Mouse (Mus musculus): ENCODE results near the gene Hacd3.

Gene Hacd3

GRCm38 (mm10) chr9:64940731-64941346, 80.7 kb downstream of the Hacd3 start:
- POLR2A ChIA-PET, result interaction anchor here in 3 of 4 experiments (0.7 to 2.2 kb wide), 4 partner anchors 11 to 743 kb away, joined by 3 to 6 read pairs (median 4); partner anchors contain the start of gene Slc24a1 (in 2 of the 3)
- CTCF ChIA-PET, result interaction anchor here in 3 of 4 experiments (0.5 to 1.0 kb wide), 4 partner anchors 15 to 591 kb away, joined by 3 to 7 read pairs (median 4); no protein-coding TSS in a partner anchor

DNA sequence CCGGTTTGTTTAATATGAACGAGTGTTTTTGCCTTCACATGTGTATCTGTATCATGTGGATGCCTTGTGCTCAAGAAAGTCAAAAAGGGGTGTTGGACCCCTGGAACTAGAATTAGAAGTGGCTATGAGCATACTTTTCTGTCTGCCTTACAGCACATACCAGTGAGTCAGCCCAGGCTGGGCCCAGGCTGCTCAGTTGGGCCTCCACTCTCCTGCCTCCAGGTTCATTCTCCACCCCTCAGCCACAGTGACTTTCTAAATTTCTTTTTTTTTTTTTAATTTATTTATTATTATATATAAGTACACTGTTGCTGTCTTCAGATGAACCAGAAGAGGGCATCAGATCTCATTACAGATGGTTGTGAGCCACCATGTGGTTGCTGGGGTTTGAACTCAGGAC, 81.7 kb downstream of the Hacd3 start:
- ChIA-PET POLR2A (no interaction called here), CTCF (interaction anchor here in 1 of 4 experiments (1.3 kb wide), 1 partner anchor 20 kb away, joined by 4 read pairs; no protein-coding TSS in a partner anchor)

DNA sequence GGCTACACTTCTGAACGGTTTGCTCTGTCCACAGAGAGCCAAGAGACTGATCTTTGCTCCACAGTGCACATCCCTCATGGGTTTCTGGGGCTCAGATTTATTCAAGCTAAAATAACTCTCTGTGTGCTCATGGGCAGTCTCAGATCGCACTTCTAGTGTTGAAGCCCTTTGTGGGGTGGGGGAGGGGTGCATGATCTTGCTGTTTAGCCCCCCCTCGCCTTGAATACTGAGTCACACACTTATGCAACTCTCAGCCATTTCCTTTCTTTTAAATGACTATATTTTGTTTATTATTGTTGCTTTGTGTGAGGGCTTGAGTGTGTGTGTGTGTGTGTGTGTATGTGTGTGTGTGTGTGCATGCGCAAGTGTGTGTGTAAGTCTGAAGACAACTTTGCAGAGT, 82.2 kb downstream of the Hacd3 start:
- ChIA-PET CTCF (interaction anchor here in 1 of 4 experiments (0.6 to 1.3 kb wide), 2 partner anchors 20 to 275 kb away, joined by 4 to 5 read pairs; no protein-coding TSS in a partner anchor), POLR2A (interaction anchor here in 1 of 4 experiments (0.7 kb wide), 1 partner anchor 15 kb away, joined by 3 read pairs; no protein-coding TSS in a partner anchor)

GRCm38 (mm10) chr9:64938535-64938934, 83.0 kb downstream of the Hacd3 start:
- ChIA-PET CTCF (interaction anchor here in 1 of 4 experiments (0.8 to 1.3 kb wide), 2 partner anchors 21 to 185 kb away, joined by 3 to 4 read pairs; no protein-coding TSS in a partner anchor), POLR2A (interaction anchor here in 2 of 4 experiments (0.7 to 1.0 kb wide), 3 partner anchors 9 to 16 kb away, joined by 3 read pairs; no protein-coding TSS in a partner anchor)

GRCm38 (mm10) chr9:64937491-64937890, 84.0 kb downstream of the Hacd3 start:
- ChIA-PET POLR2A (no interaction called here), CTCF (interaction anchor here in 2 of 4 experiments (0.6 to 0.9 kb wide), 2 partner anchors 56 to 180 kb away, joined by 3 read pairs; no protein-coding TSS in a partner anchor)
